Mouse (Mus musculus) cerebral cortex, adult 2 months (tissue): Measurements from ENCODE around the gene Gpatch8.

ENCODE experiments used
- WGBS: fragments of 180-500 bp; shearing (Covaris S2); methylation state at CpG from one replicate; pipeline ENCODE4 v1.1.7; 2018; 5-methylcytosine and 5-hydroxymethylcytosine counted together

The Gpatch8 gene

DNA sequence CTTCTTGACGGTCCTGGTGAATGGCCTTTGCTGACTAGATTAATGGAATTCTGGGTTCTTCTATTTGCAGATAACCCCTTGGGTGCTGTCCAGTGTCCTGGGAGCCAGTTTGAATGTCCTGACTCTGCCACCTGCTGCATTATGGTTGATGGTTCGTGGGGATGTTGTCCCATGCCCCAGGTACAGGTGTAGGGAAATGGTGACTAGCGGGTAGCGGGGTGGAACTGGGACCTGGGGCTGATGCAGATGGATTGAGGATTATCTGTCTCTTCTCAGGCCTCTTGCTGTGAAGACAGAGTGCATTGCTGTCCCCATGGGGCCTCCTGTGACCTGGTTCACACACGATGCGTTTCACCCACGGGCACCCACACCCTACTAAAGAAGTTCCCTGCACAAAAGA, 122.3 kb downstream of the Gpatch8 start:
- WGBS = 84% methylated on average over 7 of the region's 7 CpGs

DNA sequence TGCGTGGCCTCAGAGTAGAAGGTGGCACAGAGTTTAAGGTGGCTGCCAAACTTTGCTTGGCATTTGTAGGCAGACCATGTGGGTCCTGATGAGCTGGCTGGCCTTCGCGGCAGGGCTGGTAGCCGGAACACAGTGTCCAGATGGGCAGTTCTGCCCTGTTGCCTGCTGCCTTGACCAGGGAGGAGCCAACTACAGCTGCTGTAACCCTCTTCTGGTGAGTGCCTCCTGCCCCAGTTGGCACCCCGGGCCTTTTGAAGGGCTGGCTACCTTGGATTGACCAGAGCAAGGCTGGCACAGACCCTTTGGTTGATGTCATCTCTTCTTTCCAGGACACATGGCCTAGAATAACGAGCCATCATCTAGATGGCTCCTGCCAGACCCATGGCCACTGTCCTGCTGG, 123.3 kb downstream of the Gpatch8 start:
- WGBS = 46% methylated on average over 6 of the region's 6 CpGs

DNA sequence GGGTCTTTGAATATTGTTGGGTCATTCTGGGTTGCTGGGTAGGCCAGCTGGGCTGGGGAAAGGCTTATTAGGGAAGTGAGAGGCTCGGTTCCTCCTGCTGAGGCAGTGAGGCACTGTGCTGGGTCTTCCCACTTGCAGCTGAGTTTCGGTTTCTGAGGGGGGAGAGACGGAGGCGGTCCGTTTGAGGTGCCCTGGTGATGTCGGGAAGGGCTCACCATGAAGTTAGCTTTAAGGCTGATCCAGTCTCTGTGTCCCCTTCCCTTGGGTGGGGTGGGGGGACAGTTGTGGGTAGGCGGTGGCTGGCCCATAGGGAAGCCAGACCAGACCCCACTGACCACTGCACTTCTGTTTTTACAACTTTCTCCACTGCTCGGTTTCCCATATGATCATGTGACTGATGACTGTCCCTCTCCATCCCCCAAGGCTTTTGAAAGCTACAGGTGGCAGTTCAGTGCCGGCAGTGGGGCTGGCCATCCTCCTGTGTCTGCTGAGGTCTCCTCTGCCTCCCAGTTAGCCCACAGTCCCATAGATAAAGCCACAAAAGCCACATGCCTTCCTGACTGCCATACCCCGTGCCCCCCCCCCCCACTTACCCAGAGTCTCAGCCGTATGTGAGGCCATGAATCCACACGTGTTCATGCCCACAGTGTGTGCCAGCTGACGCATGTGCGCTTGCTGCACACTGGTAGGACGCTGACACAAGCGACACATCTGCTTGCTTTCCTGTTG, 123.9 kb downstream of the Gpatch8 start:
- WGBS = 45% methylated on average over 16 of the region's 16 CpGs

DNA sequence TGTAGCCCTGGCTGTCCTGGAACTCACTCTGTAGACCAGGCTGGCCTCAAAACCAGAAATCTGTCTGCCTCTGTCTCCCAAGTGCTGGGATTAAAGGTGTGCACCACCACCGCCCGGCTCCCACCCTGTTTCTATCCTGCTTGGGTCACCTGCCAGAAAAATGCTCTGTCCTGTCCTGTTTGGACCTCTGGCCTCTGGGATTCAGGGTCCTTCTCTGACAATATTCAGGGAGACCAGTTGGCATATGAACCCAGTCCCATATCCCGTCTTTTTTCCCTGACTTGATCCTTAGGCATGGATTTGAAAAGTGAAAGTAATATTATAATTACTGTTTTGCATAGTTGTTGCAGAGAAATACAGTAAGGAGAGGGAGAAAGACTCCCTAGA, 124.5 kb downstream of the Gpatch8 start:
- WGBS = 64% methylated on average over 3 of the region's 3 CpGs

DNA sequence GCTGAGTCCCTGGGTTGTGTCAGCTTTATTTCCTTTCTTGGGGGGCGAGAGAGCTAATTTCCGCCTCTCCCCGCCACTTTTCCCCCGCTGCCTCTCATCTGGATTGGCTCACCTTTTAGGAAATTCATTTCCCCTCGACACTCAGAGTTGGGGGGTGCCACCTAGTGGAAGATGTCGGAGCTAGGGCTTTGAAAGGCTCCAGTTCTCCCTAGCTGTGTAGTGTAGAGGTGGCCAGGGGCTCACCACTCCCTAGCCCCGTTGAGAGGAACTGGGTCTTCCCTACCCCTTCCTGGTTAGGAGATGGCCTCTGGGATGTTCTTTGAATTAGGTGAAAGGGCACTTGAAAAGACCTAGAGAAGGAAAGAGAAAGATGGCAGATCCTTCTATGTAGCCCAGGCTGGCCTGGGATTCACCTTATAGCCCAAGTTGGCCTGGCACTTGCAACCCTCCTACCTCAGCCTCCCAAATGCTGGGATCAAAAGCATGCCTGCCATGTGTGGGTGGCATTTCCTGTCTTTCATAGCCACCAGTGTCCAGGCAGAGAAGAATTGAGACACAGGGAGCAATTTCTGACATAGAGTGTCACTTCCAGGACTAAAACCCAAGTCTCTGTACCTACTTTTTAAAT, 125.1 kb downstream of the Gpatch8 start:
- under 1% methylated on average over 7 of the region's 7 CpGs for WGBS

DNA sequence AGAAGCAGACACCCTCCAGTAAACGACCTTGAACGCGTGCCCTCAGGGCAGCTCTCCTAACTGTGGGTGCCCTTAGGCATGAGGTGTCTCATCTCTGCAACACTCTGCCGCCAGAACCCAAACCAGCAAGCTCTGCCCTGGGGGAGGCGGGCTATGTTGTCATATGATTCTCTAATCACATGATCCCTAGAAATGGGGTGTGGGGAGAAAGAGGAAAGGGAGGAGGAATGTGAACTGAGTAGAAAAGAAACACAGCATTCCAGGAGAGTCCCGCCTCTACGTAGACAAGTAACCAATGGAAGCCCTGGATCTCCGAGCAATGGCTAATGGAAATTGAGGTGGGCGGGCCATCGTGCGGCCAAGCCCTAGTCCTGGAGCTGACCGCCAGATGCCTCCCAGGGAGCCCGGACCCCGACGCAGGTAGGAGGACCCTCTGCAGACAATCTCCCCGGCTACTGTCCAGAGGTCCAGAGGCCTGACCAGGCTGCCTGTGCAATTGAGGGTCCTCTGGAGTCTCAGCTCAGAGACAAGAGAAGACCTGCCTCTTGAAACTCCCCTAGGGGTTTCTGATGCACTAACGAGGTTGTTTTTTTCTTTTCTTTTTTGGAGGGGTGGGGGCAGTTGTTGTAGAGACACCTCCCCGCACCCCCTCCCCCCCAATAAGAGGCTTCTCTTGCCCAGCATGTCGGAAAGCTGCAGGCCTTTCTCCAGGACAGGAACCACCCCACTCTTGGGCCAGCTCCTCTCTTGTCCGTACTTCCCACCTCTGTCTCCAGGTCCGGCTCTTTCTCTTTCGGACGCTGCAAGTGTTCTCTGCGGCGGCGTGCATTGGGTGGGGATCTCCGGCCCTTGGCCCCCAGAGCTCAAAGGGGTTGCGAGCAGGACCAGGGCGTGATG, 125.8 kb downstream of the Gpatch8 start, which contains the start of gene Grn:
TSS of gene Grn (plus strand) at position 195 of the 897 bp plus-strand sequence.
- WGBS = 0% methylated on average over 29 of the region's 29 CpGs

DNA sequence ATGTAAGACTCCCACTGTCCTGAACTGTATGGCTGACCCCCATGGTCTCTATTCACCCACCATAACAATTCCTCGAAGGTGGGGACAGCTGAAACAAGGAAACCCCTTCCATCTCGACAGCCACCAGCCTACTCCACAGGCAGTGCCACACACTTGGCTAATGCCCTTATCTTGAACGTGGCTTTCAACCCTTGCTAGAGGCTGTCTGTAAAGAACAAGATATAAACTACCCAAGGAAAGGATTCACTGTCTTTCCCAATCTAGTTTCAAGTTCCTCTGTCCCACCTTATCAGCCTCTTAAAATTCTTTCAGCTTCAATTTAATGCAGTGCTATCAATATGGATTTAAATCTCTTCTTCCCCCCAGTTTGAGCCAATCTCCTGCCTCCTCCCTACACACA, 126.6 kb downstream of the Gpatch8 start:
- WGBS = 42% methylated on average over 3 of the region's 3 CpGs

DNA sequence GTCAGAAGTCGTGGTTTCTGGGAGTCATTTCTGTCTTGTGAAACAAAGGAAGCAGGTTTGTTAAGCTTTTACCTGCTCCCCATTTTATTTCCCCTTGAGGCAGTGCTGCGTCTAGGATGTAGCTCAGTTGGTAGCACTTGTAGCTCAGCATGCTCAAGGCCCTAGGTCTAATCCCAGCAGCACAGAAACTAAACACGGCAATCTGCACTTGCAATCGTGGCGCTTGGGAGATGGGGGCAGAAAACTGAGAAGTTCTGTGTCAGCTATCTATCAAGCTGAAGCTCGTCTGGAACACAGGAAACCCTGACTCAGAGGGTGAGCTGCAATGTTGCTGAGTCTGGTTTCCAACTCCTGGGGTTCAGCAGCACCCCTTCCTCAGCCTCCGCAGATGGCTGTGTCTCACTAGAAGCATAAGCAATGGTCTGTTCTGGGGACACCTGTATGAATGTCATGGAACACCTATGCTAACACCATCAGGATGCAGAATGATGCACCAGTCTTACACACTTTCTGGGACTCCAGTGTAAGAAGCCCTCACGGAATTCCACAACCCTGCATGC, 127.1 kb downstream of the Gpatch8 start:
- WGBS = 66% methylated on average over 8 of the region's 8 CpGs
